Mouse (Mus musculus) lung, embryonic 14.5 days (tissue): Measurements from ENCODE around the gene Stx1b. TPM values are rescaled to one million over a fixed set of nuclear protein-coding genes. Genes with fewer than 3 reads are reported as not detected.
A peak's percentile ranks its signal among the peaks of the same experiment; 100 is the strongest.

Experiments used
- ATAC-seq: fragments of 200-750 bp; cut with Nextera tagmentation; 2 replicates; pipeline ENCODE4 v1.8.0; 2017; ENCODE audit warnings: mild to moderate bottlenecking, moderate TSS enrichment, moderate library complexity; ENCODE audit not compliant: insufficient read depth
- DNase-seq: peaks from one replicate; pipeline ENCODE4 v3.0.0-alpha.2; 2015
- H3K27ac ChIP-seq: fragments of 300-500 bp; sonication (generic); 2 replicates; pipeline ENCODE4 v1.5.1; 2014; ENCODE audit warnings: low read depth, mild to moderate bottlenecking, moderate library complexity
- H3K27me3 ChIP-seq: fragments of 300-500 bp; sonication (generic); 2 replicates; pipeline ENCODE4 v1.6.1; 2014; ENCODE audit warnings: low read length, control low read depth; ENCODE audit not compliant: insufficient read depth
- H3K36me3 ChIP-seq: fragments of 300-500 bp; sonication (generic); 2 replicates; pipeline ENCODE4 v1.6.1; 2014; ENCODE audit warnings: control low read depth; ENCODE audit not compliant: insufficient read depth
- H3K4me1 ChIP-seq: fragments of 300-500 bp; sonication (generic); 2 replicates; pipeline ENCODE4 v1.6.1; 2014; ENCODE audit warnings: antibody characterized with exemption, control low read depth; ENCODE audit not compliant: insufficient read depth
- H3K4me2 ChIP-seq: fragments of 300-500 bp; sonication (generic); 2 replicates; pipeline ENCODE4 v1.6.1; 2014; ENCODE audit warnings: mild to moderate bottlenecking
- H3K4me3 ChIP-seq: fragments of 300-500 bp; sonication (generic); 2 replicates; pipeline ENCODE4 v1.5.1; 2014; ENCODE audit warnings: low read depth, low read length
- H3K9ac ChIP-seq: fragments of 300-500 bp; sonication (generic); 2 replicates; pipeline ENCODE4 v1.6.1; 2014
- H3K9me3 ChIP-seq: fragments of 300-500 bp; sonication (generic); 2 replicates; pipeline ENCODE4 v1.6.1; 2016; ENCODE audit warnings: low read depth, low read length, control low read depth
- CTCF ChIP-seq: IDR thresholded peaks from 2 replicates; pipeline ENCODE4 v1.5.1; 2016; ENCODE audit warnings: antibody characterized with exemption, low read depth
- WGBS: fragments of 180-500 bp; shearing (Covaris S2); extraction: QIAGEN DNeasy Blood & Tissue Kit; methylation state at CpG from one replicate; pipeline ENCODE4 v1.1.7; 2014; 5-methylcytosine and 5-hydroxymethylcytosine counted together
- polyA plus RNA-seq: library from polyadenylated mRNA; unstranded; fragments of >200 nt; fragmentation: Nextera tagmentation; extraction: Ambion mirVana; gene quantifications from 2 replicates; pipeline ENCODE4 v1.2.1, GENCODE M21; 2014

Stx1b gene
- polyA plus RNA-seq, 1 experiment from 2014 or later: 2.8 TPM

- Histone ChIP-seq H3K9ac (no peak overlapping the region), H3K27ac (no peak overlapping the region)
These were observed 8.2 kb downstream of the Stx1b start for GRCm38 (mm10) chr7:127815954-127816821.

GRCm38 (mm10) chr7:127815116-127815665 lies 9.2 kb downstream of the Stx1b start:
- ATAC-seq: no peak
- no peak for DNase-seq
- 80% methylated on average over 15 of the region's 15 CpGs for WGBS
- H3K9ac ChIP-seq: no peak overlapping the region
- no peaks in the 10 kb centered on the region for H3K27me3 ChIP-seq
- no peak overlapping the region for H3K4me2 ChIP-seq
- H3K4me1 ChIP-seq: no peaks in the 10 kb centered on the region
- TF ChIP-seq CTCF: no peak
- no peaks in the 10 kb centered on the region for H3K9me3 ChIP-seq
- H3K4me3 ChIP-seq: no peak overlapping the region
- H3K36me3 ChIP-seq: no peaks in the 10 kb centered on the region
- no peak overlapping the region for H3K27ac ChIP-seq

More at GRCm38 (mm10) chr7:127815954-127816821, 8.2 kb downstream of the Stx1b start:
- Histone ChIP-seq H3K4me2 (no peak overlapping the region), H3K9me3 (no peaks in the 10 kb centered on the region), H3K36me3 (no peaks in the 10 kb centered on the region), H3K4me1 (no peaks in the 10 kb centered on the region), H3K4me3 (no peak overlapping the region), H3K27me3 (no peaks in the 10 kb centered on the region)
- peak; percentile 31; the same call in 1 of the 2 replicates for TF ChIP-seq CTCF
- peak; percentile 28; the same call in 1 of the 2 replicates for ATAC-seq
- peak; percentile 29 for DNase-seq
- WGBS: 53% methylated on average over 15 of the region's 15 CpGs

DNA sequence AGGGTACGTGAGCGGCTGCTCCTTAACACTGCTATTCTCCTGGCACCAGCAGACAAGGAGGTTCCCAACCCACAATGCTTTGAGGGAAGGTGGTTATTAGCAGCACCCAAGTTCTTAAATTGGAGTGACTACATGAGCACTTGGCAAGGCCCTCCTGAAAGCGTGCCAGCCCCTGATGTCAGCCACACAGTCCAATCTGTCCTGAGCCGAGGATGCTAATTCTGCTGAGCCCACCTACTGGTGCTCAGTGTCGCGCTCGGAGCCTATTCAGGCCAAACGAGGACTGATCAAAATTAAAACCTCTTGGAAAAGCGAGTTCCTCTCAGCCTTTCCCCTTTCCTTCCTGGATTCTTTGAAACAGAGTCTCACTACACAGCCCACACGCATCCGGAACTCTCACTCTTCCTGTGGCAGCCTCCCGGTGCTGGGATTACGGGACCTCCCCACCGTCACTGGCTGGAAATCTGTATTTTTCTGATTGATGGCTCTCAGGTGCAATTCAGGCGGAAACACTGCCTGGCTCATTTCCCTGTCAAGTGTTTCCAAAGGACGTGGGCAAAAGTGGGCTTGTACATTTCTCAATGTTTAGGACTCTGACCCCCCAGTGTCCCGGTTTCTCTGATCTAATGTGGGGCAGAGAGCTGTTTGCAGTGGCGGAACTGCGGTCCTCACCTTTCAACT lies 10.0 kb downstream of the Stx1b start:
- 69% methylated on average over 19 of the region's 19 CpGs for WGBS
- no peaks in the 10 kb centered on the region for H3K9me3 ChIP-seq
- H3K4me2 ChIP-seq: 0 out of 2 replicates have a peak overlapping the region, but pooled peaks have one; percentile 12
- no peak overlapping the region for H3K27ac ChIP-seq
- DNase-seq (peak; percentile 49), ATAC-seq (no peak)
- no peak for TF ChIP-seq CTCF
- no peak overlapping the region for H3K4me3 ChIP-seq
- H3K36me3 ChIP-seq: no peaks in the 10 kb centered on the region
- no peaks in the 10 kb centered on the region for H3K27me3 ChIP-seq
- H3K4me1 ChIP-seq: no peaks in the 10 kb centered on the region
- no peak overlapping the region for H3K9ac ChIP-seq

DNA sequence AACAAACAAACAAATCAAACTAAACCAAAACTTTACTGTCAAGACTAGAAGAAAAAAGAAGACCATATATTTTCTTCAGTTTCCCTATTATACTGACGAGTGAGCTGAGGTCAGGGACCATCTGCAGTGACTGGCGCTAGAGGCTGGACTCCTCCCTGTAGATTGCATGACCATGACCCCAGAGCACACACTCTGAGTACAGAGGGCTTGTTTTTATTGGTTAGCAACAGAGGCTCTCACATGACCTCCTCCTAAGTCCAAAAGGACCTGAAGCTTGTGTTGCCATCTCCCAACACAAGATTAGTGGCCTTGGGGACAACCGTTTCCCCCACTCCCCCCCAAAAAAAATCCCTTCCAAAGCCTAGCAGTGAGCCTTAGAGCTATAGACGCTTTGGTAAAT lies 10.5 kb downstream of the Stx1b start:
- no peak for TF ChIP-seq CTCF
- Histone ChIP-seq H3K9me3 (no peaks in the 10 kb centered on the region), H3K9ac (no peak overlapping the region), H3K36me3 (no peaks in the 10 kb centered on the region), H3K27ac (no peak overlapping the region), H3K4me3 (no peak overlapping the region), H3K4me2 (no peak overlapping the region), H3K4me1 (no peaks in the 10 kb centered on the region), H3K27me3 (no peaks in the 10 kb centered on the region)
- DNase-seq: no peak
- WGBS: 64% methylated on average over 4 of the region's 4 CpGs
- no peak for ATAC-seq

GRCm38 (mm10) chr7:127812292-127812691 lies 12.1 kb downstream of the Stx1b start:
- H3K9me3 ChIP-seq: no peaks in the 10 kb centered on the region
- no peaks in the 10 kb centered on the region for H3K4me1 ChIP-seq
- DNase-seq (no peak), ATAC-seq (no peak)
- no peak for TF ChIP-seq CTCF
- no peak overlapping the region for H3K4me2 ChIP-seq
- H3K27ac ChIP-seq: no peak overlapping the region
- 76% methylated on average over 3 of the region's 3 CpGs for whole genome bisulfite sequencing
- no peaks in the 10 kb centered on the region for H3K27me3 ChIP-seq
- no peaks in the 10 kb centered on the region for H3K36me3 ChIP-seq
- H3K9ac ChIP-seq: no peak overlapping the region
- H3K4me3 ChIP-seq: no peak overlapping the region

DNA sequence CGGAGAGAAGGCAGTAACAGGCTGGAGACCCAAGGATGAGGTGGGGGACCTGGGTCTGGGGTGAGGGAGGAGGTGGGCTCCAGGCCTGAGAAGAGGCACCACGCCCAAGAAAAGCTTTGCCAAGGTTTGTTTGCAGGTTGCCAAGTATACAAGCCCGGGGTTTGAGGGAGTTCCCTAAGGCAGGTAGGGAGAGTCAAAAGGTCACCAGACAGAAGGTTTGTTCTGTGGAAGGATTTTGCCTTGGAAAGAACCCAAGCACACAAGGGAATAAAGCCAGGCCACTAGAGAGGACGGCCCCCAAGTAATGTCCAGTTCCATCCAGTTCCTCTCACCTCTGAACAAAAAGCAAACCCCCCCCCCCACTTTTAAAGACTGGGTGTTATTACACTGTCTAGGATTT lies 13.1 kb downstream of the Stx1b start:
- Histone ChIP-seq H3K4me2 (no peak overlapping the region), H3K36me3 (no peaks in the 10 kb centered on the region), H3K27ac (no peak overlapping the region), H3K4me3 (no peak overlapping the region), H3K4me1 (no peaks in the 10 kb centered on the region), H3K9ac (no peak overlapping the region), H3K27me3 (no peaks in the 10 kb centered on the region), H3K9me3 (no peaks in the 10 kb centered on the region)
- TF ChIP-seq CTCF: no peak
- ATAC-seq: no peak
- DNase-seq: no peak
- WGBS: 71% methylated on average over 4 of the region's 4 CpGs

DNA sequence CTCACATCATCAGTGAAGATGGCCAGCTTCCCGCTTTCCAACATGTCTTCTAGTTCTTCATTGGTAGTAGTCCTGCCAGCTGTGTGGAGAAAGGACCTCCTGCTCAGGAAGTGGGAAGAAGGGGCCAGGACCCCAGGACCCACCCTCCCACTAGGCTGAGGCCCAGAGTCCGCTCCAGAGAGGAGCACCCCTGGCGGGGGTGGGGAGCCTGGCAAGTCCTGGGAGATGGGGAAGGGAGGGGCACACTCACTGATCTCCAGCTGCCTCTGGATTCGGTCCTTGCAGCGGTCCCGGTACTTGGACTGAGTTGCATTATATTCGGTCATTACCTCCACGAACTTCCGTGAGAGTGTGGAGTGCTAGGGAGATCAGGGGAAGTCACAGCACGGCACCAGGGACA lies 13.7 kb downstream of the Stx1b start:
- Histone ChIP-seq H3K9me3 (no peaks in the 10 kb centered on the region), H3K36me3 (no peaks in the 10 kb centered on the region), H3K4me3 (no peak overlapping the region), H3K9ac (no peak overlapping the region), H3K4me2 (no peak overlapping the region), H3K27me3 (no peaks in the 10 kb centered on the region), H3K4me1 (no peaks in the 10 kb centered on the region), H3K27ac (no peak overlapping the region)
- DNase-seq: no peak
- no peak for ATAC-seq
- WGBS: 67% methylated on average over 10 of the region's 10 CpGs
- TF ChIP-seq CTCF: no peak
